Mouse (Mus musculus) mammary gland, adult 2 months (tissue): ENCODE measurements around the gene Neo1. TPM values are rescaled to one million over a fixed set of nuclear protein-coding genes. Genes with fewer than 3 reads are reported as not detected.

Source experiments
- polyA plus RNA-seq: library from polyadenylated mRNA; depleted of rRNA; stranded (reverse); fragments of >200 nt; gene quantifications from 2 replicates; pipeline ENCODE4 v1.2.3, GENCODE M21; 2012; ENCODE audit warnings: low replicate concordance; rRNA removed

The Neo1 gene
- polyA plus RNA-seq: 20.6 and 30.8 TPM in 2 replicates

DNA sequence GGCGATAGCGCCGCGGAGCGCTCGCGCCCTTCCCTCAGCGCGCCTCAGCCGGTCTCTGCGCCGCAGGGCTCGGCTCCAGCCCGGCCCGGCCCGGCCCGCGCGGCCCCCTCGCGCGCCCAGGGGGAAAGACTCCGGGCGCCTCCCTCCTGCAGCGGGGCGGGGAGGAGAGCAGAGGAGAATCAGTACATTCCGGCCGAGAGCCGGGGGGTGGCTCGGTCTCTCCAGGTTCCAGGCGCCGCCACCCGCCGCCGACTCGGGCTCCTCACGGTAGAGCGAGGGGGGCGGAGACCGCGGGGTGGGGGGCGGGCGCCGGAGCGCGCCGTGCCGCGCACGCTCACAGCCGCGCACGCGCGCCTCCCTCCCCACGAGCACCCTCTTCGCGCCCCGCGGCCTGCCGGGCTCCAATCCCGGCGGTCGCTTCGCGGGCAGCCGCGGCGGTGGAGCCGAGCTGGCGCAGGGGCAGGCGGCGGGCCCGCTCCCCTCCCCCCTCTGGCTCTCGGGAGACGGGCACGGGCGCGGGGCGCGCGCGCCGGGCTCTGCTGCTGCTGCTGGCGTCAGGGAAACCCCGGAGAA is at the start of gene Neo1:
Gene Neo1, minus strand, starts transcription at position 283 of the 573 bp plus-strand sequence.

Other genes starting within 250 kb of the Neo1 start
- 1.6 and 2.3 TPM in 2 replicates for gene Hcn4, start 213.0 kb downstream of the Neo1 start, polyA plus RNA-seq